Mouse (Mus musculus): Measurements from ENCODE around the gene Pla2g4a.
"Not testable (repeated sequence)": the region's sequence is repeated elsewhere in the genome, so short reads cannot be mapped to it uniquely, and the experiment has no call there.

Pla2g4a gene

GRCm38 (mm10) chr1:149937825-149938224, 23.3 kb downstream of the Pla2g4a start:
- DNase-seq (ENCODE audit: low spot score): no peak

GRCm38 (mm10) chr1:149929140-149929539, 31.9 kb downstream of the Pla2g4a start:
- no peak for DNase-seq (ENCODE audit: low spot score)

- not testable (repeated sequence) for DNase-seq (ENCODE audit: low spot score)
Measured at GRCm38 (mm10) chr1:149923737-149924136, 37.4 kb downstream of the Pla2g4a start.

- DNase-seq (ENCODE audit: low spot score): no peak
Measured at GRCm38 (mm10) chr1:149922219-149922618, 38.9 kb downstream of the Pla2g4a start.

GRCm38 (mm10) chr1:149921325-149921724, 39.8 kb downstream of the Pla2g4a start:
- DNase-seq (ENCODE audit: low spot score): no peak

- no peak for DNase-seq (ENCODE audit: low spot score)
Measured at GRCm38 (mm10) chr1:149919301-149919700, 41.8 kb downstream of the Pla2g4a start.

GRCm38 (mm10) chr1:149912984-149913383, 48.1 kb downstream of the Pla2g4a start:
- DNase-seq (ENCODE audit: low spot score): no peak

- no peak for DNase-seq (ENCODE audit: low spot score)
Measured at GRCm38 (mm10) chr1:149911050-149911449, 50.0 kb downstream of the Pla2g4a start.

GRCm38 (mm10) chr1:149898001-149898625, 63.0 kb downstream of the Pla2g4a start:
- DNase-seq (ENCODE audit: low spot score): no peak

GRCm38 (mm10) chr1:149896590-149896989, 64.5 kb downstream of the Pla2g4a start:
- no peak for DNase-seq (ENCODE audit: low spot score)

- no peak for DNase-seq (ENCODE audit: low spot score)
Measured at GRCm38 (mm10) chr1:149894940-149895339, 66.2 kb downstream of the Pla2g4a start.

GRCm38 (mm10) chr1:149893903-149894302, 67.2 kb downstream of the Pla2g4a start:
- DNase-seq (ENCODE audit: low spot score): no peak

- DNase-seq (ENCODE audit: low spot score): no peak
Measured at GRCm38 (mm10) chr1:149891057-149891456, 70.0 kb downstream of the Pla2g4a start.

- DNase-seq (ENCODE audit: low spot score): no peak
Measured at GRCm38 (mm10) chr1:149882419-149883025, 78.6 kb downstream of the Pla2g4a start.

- no peak for DNase-seq (ENCODE audit: low spot score)
Measured at GRCm38 (mm10) chr1:149878175-149878574, 82.9 kb downstream of the Pla2g4a start.

- DNase-seq (ENCODE audit: low spot score): no peak
Measured at GRCm38 (mm10) chr1:149876502-149876901, 84.6 kb downstream of the Pla2g4a start.

- DNase-seq (ENCODE audit: low spot score): no peak
Measured at GRCm38 (mm10) chr1:149871625-149872024, 89.5 kb downstream of the Pla2g4a start.

- DNase-seq (ENCODE audit: low spot score): no peak
Measured at GRCm38 (mm10) chr1:149867323-149867722, 93.8 kb downstream of the Pla2g4a start.

- no peak for DNase-seq (ENCODE audit: low spot score)
Measured at GRCm38 (mm10) chr1:149866202-149866601, 94.9 kb downstream of the Pla2g4a start.

GRCm38 (mm10) chr1:149862801-149863200, 98.3 kb downstream of the Pla2g4a start:
- DNase-seq (ENCODE audit: low spot score): peak; percentile 20

GRCm38 (mm10) chr1:149862181-149862580, 98.9 kb downstream of the Pla2g4a start:
- DNase-seq (ENCODE audit: low spot score): no peak

- DNase-seq (ENCODE audit: low spot score): no peak
Measured at GRCm38 (mm10) chr1:149861543-149861942, 99.5 kb downstream of the Pla2g4a start.

GRCm38 (mm10) chr1:149858734-149859133, 102.4 kb downstream of the Pla2g4a start:
- DNase-seq (ENCODE audit: low spot score): no peak

GRCm38 (mm10) chr1:149856720-149857119, 104.4 kb downstream of the Pla2g4a start:
- DNase-seq (ENCODE audit: low spot score): peak; percentile 66
